Mouse (Mus musculus): ENCODE measurements at regions not wholly inside any gene's neighbourhood (a gene's known extent, or its start where the extent isn't known, plus 50 kb on each side); places are given as distances from the start of the nearest gene placed in this dataset.

- no peak overlapping the region for H3K4me3 ChIP-seq (ENCODE audit: control insufficient read depth, low read depth, low read length)
- H3K27ac ChIP-seq (ENCODE audit: control insufficient read depth, insufficient read depth, low read depth, low read length), result no peak overlapping the region
- no peaks in the 10 kb centered on the region for H3K36me3 ChIP-seq (ENCODE audit: control insufficient read depth, insufficient read depth, low read length)
- TF ChIP-seq POLR2A (IDR thresholded peaks at IDR 0.05; ENCODE audit: control insufficient read depth, low read depth, low read length), result no peak
- TF ChIP-seq CTCF (IDR thresholded peaks at IDR 0.05; ENCODE audit: control insufficient read depth, insufficient read depth, insufficient replicate concordance, low read depth, low read length), result no peak
- H3K4me1 ChIP-seq (ENCODE audit: control insufficient read depth, insufficient read depth, low read length), result no peaks in the 10 kb centered on the region
- H3K27me3 ChIP-seq (ENCODE audit: control insufficient read depth, insufficient read depth, low read length), result no peaks in the 10 kb centered on the region
These were observed 136.1 kb upstream of the Hmga2 start for GRCm38 (mm10) chr10:120612351-120612750.

- Histone ChIP-seq H3K4me1 (ENCODE audit: control insufficient read depth, insufficient read depth, low read length) (no peaks in the 10 kb centered on the region), H3K27ac (ENCODE audit: control insufficient read depth, insufficient read depth, low read depth, low read length) (no peak overlapping the region), H3K36me3 (ENCODE audit: control insufficient read depth, insufficient read depth, low read length) (no peaks in the 10 kb centered on the region), H3K4me3 (ENCODE audit: control insufficient read depth, low read depth, low read length) (no peak overlapping the region), H3K27me3 (ENCODE audit: control insufficient read depth, insufficient read depth, low read length) (no peaks in the 10 kb centered on the region)
- no peak for TF ChIP-seq POLR2A (IDR thresholded peaks at IDR 0.05; ENCODE audit: control insufficient read depth, low read depth, low read length)
- TF ChIP-seq CTCF (IDR thresholded peaks at IDR 0.05; ENCODE audit: control insufficient read depth, insufficient read depth, insufficient replicate concordance, low read depth, low read length), result no peak
These were observed 133.8 kb upstream of the Hmga2 start for GRCm38 (mm10) chr10:120610076-120610475.

GRCm38 (mm10) chr10:120604506-120604905 lies 128.2 kb upstream of the Hmga2 start:
- Histone ChIP-seq H3K27ac (ENCODE audit: control insufficient read depth, insufficient read depth, low read depth, low read length) (no peak overlapping the region), H3K4me3 (ENCODE audit: control insufficient read depth, low read depth, low read length) (no peak overlapping the region), H3K36me3 (ENCODE audit: control insufficient read depth, insufficient read depth, low read length) (no peaks in the 10 kb centered on the region), H3K4me1 (ENCODE audit: control insufficient read depth, insufficient read depth, low read length) (no peaks in the 10 kb centered on the region), H3K27me3 (ENCODE audit: control insufficient read depth, insufficient read depth, low read length) (no peaks in the 10 kb centered on the region)
- TF ChIP-seq POLR2A (IDR thresholded peaks at IDR 0.05; ENCODE audit: control insufficient read depth, low read depth, low read length), result no peak
- no peak for TF ChIP-seq CTCF (IDR thresholded peaks at IDR 0.05; ENCODE audit: control insufficient read depth, insufficient read depth, insufficient replicate concordance, low read depth, low read length)

- no peak overlapping the region for H3K4me3 ChIP-seq (ENCODE audit: control insufficient read depth, low read depth, low read length)
- TF ChIP-seq POLR2A (IDR thresholded peaks at IDR 0.05; ENCODE audit: control insufficient read depth, low read depth, low read length), result no peak
- TF ChIP-seq CTCF (IDR thresholded peaks at IDR 0.05; ENCODE audit: control insufficient read depth, insufficient read depth, insufficient replicate concordance, low read depth, low read length), result no peak
These were observed 126.9 kb upstream of the Hmga2 start for GRCm38 (mm10) chr10:120603167-120603566.

GRCm38 (mm10) chr10:120600735-120601134 lies 124.5 kb upstream of the Hmga2 start:
- no peaks in the 10 kb centered on the region for H3K36me3 ChIP-seq (ENCODE audit: control insufficient read depth, insufficient read depth, low read length)
- TF ChIP-seq POLR2A (IDR thresholded peaks at IDR 0.05; ENCODE audit: control insufficient read depth, low read depth, low read length), result no peak
- TF ChIP-seq CTCF (IDR thresholded peaks at IDR 0.05; ENCODE audit: control insufficient read depth, insufficient read depth, insufficient replicate concordance, low read depth, low read length), result no peak
- H3K27me3 ChIP-seq (ENCODE audit: control insufficient read depth, insufficient read depth, low read length), result no peaks in the 10 kb centered on the region
- H3K27ac ChIP-seq (ENCODE audit: control insufficient read depth, insufficient read depth, low read depth, low read length), result no peak overlapping the region
- no peak overlapping the region for H3K4me3 ChIP-seq (ENCODE audit: control insufficient read depth, low read depth, low read length)
- no peaks in the 10 kb centered on the region for H3K4me1 ChIP-seq (ENCODE audit: control insufficient read depth, insufficient read depth, low read length)

More at GRCm38 (mm10) chr10:120603167-120603566, 126.9 kb upstream of the Hmga2 start:
- no peaks in the 10 kb centered on the region for H3K4me1 ChIP-seq (ENCODE audit: control insufficient read depth, insufficient read depth, low read length)
- no peaks in the 10 kb centered on the region for H3K27me3 ChIP-seq (ENCODE audit: control insufficient read depth, insufficient read depth, low read length)
- H3K36me3 ChIP-seq (ENCODE audit: control insufficient read depth, insufficient read depth, low read length), result no peaks in the 10 kb centered on the region
- no peak overlapping the region for H3K27ac ChIP-seq (ENCODE audit: control insufficient read depth, insufficient read depth, low read depth, low read length)

GRCm38 (mm10) chr10:120599551-120599950 lies 123.3 kb upstream of the Hmga2 start:
- H3K36me3 ChIP-seq (ENCODE audit: control insufficient read depth, insufficient read depth, low read length), result no peaks in the 10 kb centered on the region
- H3K4me1 ChIP-seq (ENCODE audit: control insufficient read depth, insufficient read depth, low read length), result no peaks in the 10 kb centered on the region
- no peaks in the 10 kb centered on the region for H3K27me3 ChIP-seq (ENCODE audit: control insufficient read depth, insufficient read depth, low read length)
- no peak overlapping the region for H3K4me3 ChIP-seq (ENCODE audit: control insufficient read depth, low read depth, low read length)
- no peak for TF ChIP-seq CTCF (IDR thresholded peaks at IDR 0.05; ENCODE audit: control insufficient read depth, insufficient read depth, insufficient replicate concordance, low read depth, low read length)
- H3K27ac ChIP-seq (ENCODE audit: control insufficient read depth, insufficient read depth, low read depth, low read length), result no peak overlapping the region

- Histone ChIP-seq H3K36me3 (ENCODE audit: control insufficient read depth, insufficient read depth, low read length) (no peaks in the 10 kb centered on the region), H3K4me3 (ENCODE audit: control insufficient read depth, low read depth, low read length) (no peak overlapping the region), H3K27me3 (ENCODE audit: control insufficient read depth, insufficient read depth, low read length) (no peaks in the 10 kb centered on the region), H3K4me1 (ENCODE audit: control insufficient read depth, insufficient read depth, low read length) (no peaks in the 10 kb centered on the region), H3K27ac (ENCODE audit: control insufficient read depth, insufficient read depth, low read depth, low read length) (no peak overlapping the region)
- TF ChIP-seq POLR2A (IDR thresholded peaks at IDR 0.05; ENCODE audit: control insufficient read depth, low read depth, low read length) (no peak), CTCF (IDR thresholded peaks at IDR 0.05; ENCODE audit: control insufficient read depth, insufficient read depth, insufficient replicate concordance, low read depth, low read length) (no peak)
These were observed 121.1 kb upstream of the Hmga2 start for GRCm38 (mm10) chr10:120597320-120597887.

GRCm38 (mm10) chr10:120595145-120595544 lies 118.9 kb upstream of the Hmga2 start:
- TF ChIP-seq CTCF (IDR thresholded peaks at IDR 0.05; ENCODE audit: control insufficient read depth, insufficient read depth, insufficient replicate concordance, low read depth, low read length), result no peak
- TF ChIP-seq POLR2A (IDR thresholded peaks at IDR 0.05; ENCODE audit: control insufficient read depth, low read depth, low read length), result no peak
- no peak overlapping the region for H3K27ac ChIP-seq (ENCODE audit: control insufficient read depth, insufficient read depth, low read depth, low read length)
- no peaks in the 10 kb centered on the region for H3K4me1 ChIP-seq (ENCODE audit: control insufficient read depth, insufficient read depth, low read length)

More at GRCm38 (mm10) chr10:120595145-120595544, 118.9 kb upstream of the Hmga2 start:
- H3K27me3 ChIP-seq (ENCODE audit: control insufficient read depth, insufficient read depth, low read length), result no peaks in the 10 kb centered on the region
- H3K36me3 ChIP-seq (ENCODE audit: control insufficient read depth, insufficient read depth, low read length), result no peaks in the 10 kb centered on the region
- H3K4me3 ChIP-seq (ENCODE audit: control insufficient read depth, low read depth, low read length), result no peak overlapping the region

Measured in testis, adult 2 months (tissue).